Mouse (Mus musculus) G1E (cell line): ENCODE data around the gene Gckr. TPM values are rescaled to one million over a fixed set of nuclear protein-coding genes. Genes with fewer than 3 reads are reported as not detected.

Experiments used
- ATAC-seq: 2 replicates; pipeline ENCODE4 v1.8.0; 2016; ENCODE audit warnings: mild to moderate bottlenecking; ENCODE audit not compliant: insufficient number of reproducible peaks, poor library complexity, low FRiP score, severe bottlenecking; ENCODE audit errors: extremely low read depth
- DNase-seq: peaks from one replicate; pipeline ENCODE4 v3.0.0; 2012; ENCODE audit warnings: low spot score
- H3K27me3 ChIP-seq: 2 replicates; pipeline ENCODE4 v1.6.1; 2012; ENCODE audit warnings: mild to moderate bottlenecking, low read length, inconsistent platforms; ENCODE audit not compliant: insufficient read depth
- H3K36me3 ChIP-seq: replicated peaks from 2 replicates; pipeline ENCODE3; 2012; ENCODE audit warnings: mild to moderate bottlenecking, inconsistent platforms
- H3K4me1 ChIP-seq: 2 replicates; pipeline ENCODE4 v1.6.1; 2012; ENCODE audit warnings: low read depth, low read length, inconsistent platforms, mixed read lengths; ENCODE audit not compliant: insufficient read depth
- H3K4me3 ChIP-seq: 2 replicates; pipeline ENCODE4 v1.5.1; 2012; ENCODE audit warnings: low read depth, mild to moderate bottlenecking, inconsistent platforms, low read length, moderate library complexity, mixed read lengths
- H3K9me3 ChIP-seq: replicated peaks from 2 replicates; pipeline ENCODE4 v1.6.1; 2012; ENCODE audit warnings: inconsistent platforms
- CTCF ChIP-seq: IDR thresholded peaks from 2 replicates; pipeline ENCODE4 v1.5.1; 2012; ENCODE audit warnings: low read depth, low read length, inconsistent platforms, mixed read lengths
- GATA1 ChIP-seq: IDR thresholded peaks from 2 replicates; pipeline ENCODE4 v1.6.1; 2012; ENCODE audit warnings: borderline replicate concordance, low read length, inconsistent platforms, mixed read lengths
- GATA2 ChIP-seq: IDR thresholded peaks from 2 replicates; pipeline ENCODE4 v1.6.1; 2012; ENCODE audit warnings: low read depth, low read length, inconsistent platforms, borderline replicate concordance
- POLR2AphosphoS5 ChIP-seq: IDR thresholded peaks from 2 replicates; pipeline ENCODE4 v1.6.1; 2012; ENCODE audit warnings: low read depth, low read length, inconsistent platforms; ENCODE audit not compliant: insufficient replicate concordance
- TAL1 ChIP-seq: conservative IDR thresholded peaks from 2 replicates; pipeline ENCODE4 v1.6.1; 2012; ENCODE audit warnings: low read depth, low read length, inconsistent platforms, mixed read lengths
- polyA plus RNA-seq: library from polyadenylated mRNA; stranded (reverse); fragments of >175 nt; gene quantifications from 2 replicates; pipeline ENCODE4 v1.2.3, GENCODE M21; 2012
- total RNA-seq, 2 experiments: library from RNA; stranded (forward) in 1 of 2; stranded (reverse) in 1 of 2; fragments of 200-1000 nt in 1 of 2; fragments of >200 nt in 1 of 2; fragmentation: Nextera tagmentation in 1 of 2; gene quantifications; 2 replicates each; pipeline ENCODE4 v1.2.3; 2014 to 2017

Gene Gckr
- total and polyA plus RNA-seq, 3 experiments: 0.05 to 0.23 TPM; not detected in 1

DNA sequence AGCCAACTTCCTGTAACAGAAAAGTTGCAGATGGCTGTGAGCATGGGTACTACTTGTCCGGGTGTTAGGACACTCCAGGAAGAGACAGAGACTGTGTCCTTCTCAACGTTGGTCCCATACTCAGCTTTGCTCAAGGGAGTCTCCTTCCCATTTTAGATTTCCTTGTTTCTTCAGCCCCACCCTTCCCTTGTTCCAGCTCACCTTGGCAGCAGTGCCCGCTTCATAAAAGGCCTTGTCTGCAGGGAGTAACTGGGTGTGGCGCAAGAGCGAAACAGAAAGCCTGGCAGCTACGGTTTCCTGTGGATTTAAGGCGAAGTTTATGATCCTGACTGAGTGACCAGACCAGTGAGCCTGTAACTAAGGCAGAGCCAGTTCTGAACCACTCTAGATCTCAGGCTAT lies 42.8 kb upstream of the Gckr start:
- no peak for ATAC-seq
- H3K4me1 ChIP-seq: peaks cover 43% of the 10 kb centered on the region
- no peaks in the 10 kb centered on the region for H3K27me3 ChIP-seq
- H3K36me3 ChIP-seq: peaks cover 87% of the 10 kb centered on the region
- TF ChIP-seq GATA1 (no peak), CTCF (no peak), TAL1 (no peak), GATA2 (no peak), POLR2AphosphoS5 (no peak)
- no peak overlapping the region for H3K4me3 ChIP-seq
- no peak for DNase-seq
- H3K9me3 ChIP-seq: no peaks in the 10 kb centered on the region

DNA sequence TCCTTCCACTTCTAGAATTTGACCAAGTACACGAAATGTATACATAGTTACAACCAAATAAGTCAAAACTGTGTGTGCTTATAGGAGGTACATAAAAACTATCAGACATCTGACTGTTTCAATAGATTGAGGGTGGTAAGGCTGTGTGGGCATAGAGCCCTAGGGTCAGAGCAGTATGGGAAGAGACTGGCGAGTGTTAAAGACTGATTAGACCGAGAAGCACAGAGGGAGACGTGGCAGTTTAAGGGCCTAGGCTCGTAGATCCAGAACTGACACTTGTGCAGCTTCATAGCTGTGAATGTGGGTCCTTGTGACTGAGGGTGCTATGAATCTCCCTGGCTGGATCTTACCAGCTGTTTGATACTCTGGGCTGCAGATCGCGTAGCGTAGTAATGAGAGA lies 42.3 kb upstream of the Gckr start:
- ATAC-seq: no peak
- Histone ChIP-seq H3K4me1 (peaks cover 43% of the 10 kb centered on the region), H3K36me3 (peaks cover 87% of the 10 kb centered on the region), H3K9me3 (no peaks in the 10 kb centered on the region), H3K4me3 (no peak overlapping the region), H3K27me3 (no peaks in the 10 kb centered on the region)
- DNase-seq: no peak
- TF ChIP-seq POLR2AphosphoS5 (no peak), TAL1 (no peak), CTCF (no peak), GATA1 (no peak), GATA2 (no peak)

DNA sequence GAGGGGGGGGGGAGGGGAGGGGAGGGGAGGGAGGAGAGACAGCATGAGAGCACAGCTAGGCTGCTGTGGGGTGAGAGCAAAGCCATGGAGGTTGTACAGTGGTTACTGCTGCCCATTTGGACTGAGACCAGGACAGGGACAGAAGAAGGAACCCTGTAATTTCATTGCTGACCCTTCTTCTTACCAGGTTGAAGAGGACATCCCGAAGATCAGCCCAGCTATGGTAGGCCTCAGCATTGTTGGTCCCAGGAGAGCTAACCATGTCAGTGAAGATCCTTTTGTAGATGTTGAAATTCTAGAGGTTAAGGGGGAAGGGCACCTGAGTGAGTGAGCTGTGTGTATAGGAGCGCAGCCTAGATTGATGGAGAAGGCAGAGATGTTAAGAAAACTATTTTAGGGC lies 41.9 kb upstream of the Gckr start:
- Histone ChIP-seq H3K36me3 (peaks cover 87% of the 10 kb centered on the region), H3K27me3 (no peaks in the 10 kb centered on the region), H3K9me3 (no peaks in the 10 kb centered on the region), H3K4me1 (peaks cover 39% of the 10 kb centered on the region), H3K4me3 (no peak overlapping the region)
- TF ChIP-seq POLR2AphosphoS5 (no peak), GATA2 (no peak), GATA1 (no peak), TAL1 (no peak), CTCF (no peak)
- no peak for DNase-seq
- ATAC-seq: no peak

DNA sequence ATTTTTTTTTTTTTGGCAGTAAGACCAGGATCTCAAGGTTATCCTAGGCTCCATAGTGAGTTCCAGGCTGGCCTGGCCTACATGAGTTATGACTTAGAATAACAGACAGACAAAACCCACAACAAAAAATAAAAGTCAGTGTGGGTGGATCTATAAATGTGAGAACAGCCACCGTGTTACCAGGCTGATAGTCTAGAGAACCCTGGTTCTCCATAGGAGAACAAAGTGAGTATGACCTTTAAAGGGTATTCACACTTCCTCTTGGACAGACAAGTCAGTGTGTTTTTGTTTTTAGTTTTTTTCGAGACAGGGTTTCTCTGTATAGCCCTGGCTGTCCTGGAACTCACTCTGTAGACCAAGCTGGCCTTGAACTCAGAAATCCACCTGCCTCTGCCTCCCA lies 41.3 kb upstream of the Gckr start:
- Histone ChIP-seq H3K27me3 (no peaks in the 10 kb centered on the region), H3K9me3 (no peaks in the 10 kb centered on the region), H3K4me1 (peaks cover 33% of the 10 kb centered on the region), H3K36me3 (peaks cover 87% of the 10 kb centered on the region), H3K4me3 (no peak overlapping the region)
- TF ChIP-seq TAL1: no peak
- TF ChIP-seq GATA2: no peak
- TF ChIP-seq GATA1: no peak
- TF ChIP-seq CTCF: no peak
- ATAC-seq: no peak
- DNase-seq: no peak

DNA sequence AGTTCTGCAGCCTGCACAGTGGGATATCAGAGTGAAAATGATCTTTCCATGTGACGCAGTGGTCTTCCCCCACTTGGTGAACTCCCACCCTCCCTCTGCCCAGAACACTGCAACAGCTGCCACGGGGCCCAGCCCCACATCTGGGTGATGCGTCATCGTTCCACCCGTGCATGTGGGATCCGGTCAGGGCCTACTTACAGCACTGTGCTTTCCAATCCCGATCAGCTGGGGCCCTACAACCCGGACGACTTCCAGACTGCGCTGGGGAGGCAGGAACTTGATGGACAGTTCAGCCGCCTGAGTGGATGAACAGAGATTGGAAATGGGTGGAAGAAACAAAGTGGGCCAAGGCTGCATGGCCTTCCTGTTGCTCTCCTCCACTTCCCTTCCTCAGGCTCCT lies 39.6 kb upstream of the Gckr start:
- ATAC-seq: no peak
- H3K9me3 ChIP-seq: no peaks in the 10 kb centered on the region
- H3K27me3 ChIP-seq: no peaks in the 10 kb centered on the region
- peaks cover 90% of the 10 kb centered on the region for H3K36me3 ChIP-seq
- H3K4me3 ChIP-seq: no peak overlapping the region
- peaks cover 17% of the 10 kb centered on the region for H3K4me1 ChIP-seq
- no peak for DNase-seq
- TF ChIP-seq CTCF (no peak), POLR2AphosphoS5 (no peak), GATA2 (no peak), TAL1 (no peak), GATA1 (no peak)

DNA sequence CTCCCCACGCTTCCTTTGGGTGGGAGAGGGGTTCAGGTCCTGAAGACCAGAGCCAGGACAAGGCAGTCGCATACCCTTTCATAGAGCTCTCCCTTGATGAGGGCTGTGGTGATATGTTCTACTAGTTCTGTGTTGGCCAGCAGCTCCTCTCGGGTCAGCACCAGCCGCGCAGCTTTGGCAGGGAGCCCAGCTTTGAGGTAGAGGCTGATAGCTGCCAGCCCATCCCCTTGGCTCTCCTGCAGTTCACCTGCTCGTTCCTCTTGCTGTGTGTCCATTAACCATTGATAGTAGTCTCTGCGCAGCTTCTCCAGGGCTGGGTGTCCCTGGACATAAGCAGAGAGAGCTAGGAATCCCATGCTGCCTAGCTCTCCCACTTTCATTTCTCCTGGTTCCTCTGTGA lies 31.1 kb upstream of the Gckr start:
- TF ChIP-seq POLR2AphosphoS5: no peak
- TF ChIP-seq GATA2: no peak
- TF ChIP-seq TAL1: no peak
- TF ChIP-seq CTCF: no peak
- TF ChIP-seq GATA1: no peak
- no peak for DNase-seq

More for the DNA sequence above, 31.1 kb upstream of the Gckr start:
- no peaks in the 10 kb centered on the region for H3K9me3 ChIP-seq
- no peaks in the 10 kb centered on the region for H3K4me1 ChIP-seq
- ATAC-seq: no peak
- no peak overlapping the region for H3K4me3 ChIP-seq
- no peaks in the 10 kb centered on the region for H3K27me3 ChIP-seq
- H3K36me3 ChIP-seq: peaks cover 92% of the 10 kb centered on the region
